Mouse (Mus musculus) cerebellum, adult 2 months (tissue): ENCODE data around the gene Efna2.

Experiments
- CTCF ChIP-seq: fragments of 200-500 bp; IDR thresholded peaks from 2 replicates; pipeline ENCODE4 v1.5.1; 2011; ENCODE audit warnings: low read depth, mild to moderate bottlenecking, control low read depth, low read length, moderate library complexity, borderline replicate concordance; ENCODE audit not compliant: insufficient read depth
- POLR2A ChIP-seq: fragments of 200-500 bp; IDR thresholded peaks from 2 replicates; pipeline ENCODE4 v1.6.1; 2011; ENCODE audit warnings: low read length, control low read depth, borderline replicate concordance; ENCODE audit not compliant: insufficient read depth

DNA sequence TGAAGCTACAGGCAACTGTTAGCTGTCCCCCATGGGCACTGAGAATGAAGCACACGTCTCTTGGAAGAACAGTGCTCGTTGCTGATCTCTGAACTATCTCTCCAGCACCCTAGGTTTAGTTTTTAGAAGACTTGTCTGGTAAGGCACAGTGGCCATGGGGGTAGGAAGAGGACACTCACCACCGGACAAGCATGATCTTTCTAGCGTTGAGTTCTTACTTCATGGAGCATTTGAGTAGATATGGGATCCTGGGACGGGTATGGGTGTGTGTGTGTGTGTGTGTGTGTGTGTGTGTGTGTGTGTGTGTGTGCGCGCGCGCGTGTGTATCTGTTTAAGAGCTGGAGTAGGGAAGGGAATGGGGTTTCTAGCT, 38.6 kb upstream of the Efna2 start, which contains the start of gene Cbarp:
- TF ChIP-seq CTCF (no peak), POLR2A (no peak)
